Mouse (Mus musculus): Measurements from ENCODE around the gene Gm14418. TPM values are rescaled to one million over a fixed set of nuclear protein-coding genes. Genes with fewer than 3 reads are reported as not detected.
"Not testable (repeated sequence)": the region's sequence is repeated elsewhere in the genome, so short reads cannot be mapped to it uniquely, and the experiment has no call there.

Gm14418 gene
- not detected for polyA plus RNA-seq (2017; shearing (Covaris generic))

GRCm38 (mm10) chr2:177398096-177398495, at the start of gene Gm14418:
Gm14418 (minus strand) TSS chr2:177398320.
- ATAC-seq, result not testable (repeated sequence)

Other genes with a start within 250 kb of the Gm14418 start
- gene Gm14410, start 191.9 kb downstream of the Gm14418 start, polyA plus RNA-seq (2017; shearing (Covaris generic)), result 10 to 100 TPM in 1 of 2 experiments, 1 to 10 TPM in 1; 6.1 to 15.9 TPM
- under 1 TPM in 1 of 2 experiments, not detected in 1; 0.54 TPM for gene Gm14409, start 131.3 kb downstream of the Gm14418 start, polyA plus RNA-seq (2017; shearing (Covaris generic))
- gene Gm14412, start 74.0 kb downstream of the Gm14418 start, polyA plus RNA-seq (2017; shearing (Covaris generic)), result not detected
- 1 to 10 TPM; 7.6 TPM for gene Zfp970, start 66.4 kb upstream of the Gm14418 start, polyA plus RNA-seq (2017; shearing (Covaris generic))
- under 1 TPM in 1 of 2 experiments, not detected in 1; 0.63 TPM for gene Gm14403, start 99.9 kb upstream of the Gm14418 start, polyA plus RNA-seq (2017; shearing (Covaris generic))
- gene Gm14406, start 179.9 kb upstream of the Gm14418 start, polyA plus RNA-seq (2017; shearing (Covaris generic)), result not detected